Mouse (Mus musculus) heart, embryonic 14.5 days (tissue): ENCODE data around the gene Ftl1. TPM values are rescaled to one million over a fixed set of nuclear protein-coding genes. Genes with fewer than 3 reads are reported as not detected.

ENCODE experiments used
- ATAC-seq: fragments of 200-750 bp; cut with Nextera tagmentation; 2 replicates; pipeline ENCODE4 v1.8.0; 2017; ENCODE audit warnings: low read depth, moderate TSS enrichment; ENCODE audit not compliant: insufficient number of reproducible peaks, insufficient read depth, low FRiP score
- H3K27ac ChIP-seq, 2 experiments: fragments of 200-500 bp in 1 of 2; fragments of 300-500 bp in 1 of 2; sonication (generic) in 1 of 2; replicated peaks in 1 of 2; 2 replicates each; pipeline ENCODE4 v1.5.1; 2012 to 2014; ENCODE audit warnings: low read depth in 2 of 2, low read length in 2 of 2, control low read depth in 1 of 2, mild to moderate bottlenecking in 1 of 2, mixed read lengths in 1 of 2; ENCODE audit not compliant: control insufficient read depth in 1 of 2, insufficient read depth in 1 of 2
- H3K27me3 ChIP-seq: fragments of 300-500 bp; sonication (generic); 2 replicates; pipeline ENCODE4 v1.6.1; 2014; ENCODE audit warnings: mild to moderate bottlenecking, low read length, control low read depth; ENCODE audit not compliant: control insufficient read depth, insufficient read depth
- H3K36me3 ChIP-seq: fragments of 300-500 bp; sonication (generic); 2 replicates; pipeline ENCODE4 v1.6.1; 2014; ENCODE audit warnings: mild to moderate bottlenecking, control low read depth, low read length, mixed read lengths; ENCODE audit not compliant: control insufficient read depth, insufficient read depth
- H3K4me1 ChIP-seq, 2 experiments: fragments of 200-500 bp in 1 of 2; fragments of 300-500 bp in 1 of 2; sonication (generic) in 1 of 2; 2 replicates each; pipeline ENCODE4 v1.6.1; 2012 to 2014; ENCODE audit warnings: low read length in 2 of 2, control low read depth in 1 of 2, mixed read lengths in 1 of 2; ENCODE audit not compliant: control insufficient read depth in 2 of 2, insufficient read depth in 2 of 2
- H3K4me2 ChIP-seq: fragments of 300-500 bp; sonication (generic); 2 replicates; pipeline ENCODE4 v1.6.1; 2014; ENCODE audit warnings: mild to moderate bottlenecking, low read length
- H3K4me3 ChIP-seq, 2 experiments: fragments of 200-500 bp in 1 of 2; fragments of 300-500 bp in 1 of 2; sonication (generic) in 1 of 2; 2 replicates each; pipeline ENCODE4 v1.5.1; 2012 to 2014; ENCODE audit warnings: low read length in 2 of 2, mild to moderate bottlenecking in 2 of 2, control low read depth in 1 of 2, low read depth in 1 of 2, moderate library complexity in 1 of 2; ENCODE audit not compliant: control insufficient read depth in 1 of 2, insufficient read depth in 1 of 2
- H3K9ac ChIP-seq: fragments of 300-500 bp; sonication (generic); 2 replicates; pipeline ENCODE4 v1.6.1; 2014; ENCODE audit warnings: mild to moderate bottlenecking, low read length
- H3K9me3 ChIP-seq: fragments of 300-500 bp; sonication (generic); 2 replicates; pipeline ENCODE4 v1.6.1; 2016; ENCODE audit warnings: low read length, control low read depth; ENCODE audit not compliant: control insufficient read depth
- WGBS: fragments of 180-500 bp; shearing (Covaris S2); extraction: QIAGEN DNeasy Blood & Tissue Kit; methylation state at CpG from one replicate; pipeline ENCODE4 v1.1.7; 2014; 5-methylcytosine and 5-hydroxymethylcytosine counted together
- polyA plus RNA-seq: library from polyadenylated mRNA; unstranded; fragments of >200 nt; fragmentation: Nextera tagmentation; extraction: Ambion mirVana; gene quantifications from 2 replicates; pipeline ENCODE4 v1.2.1, GENCODE M21; 2014

Ftl1 gene
- polyA plus RNA-seq, 1 experiment from 2014 or later, result 3,606 TPM

DNA sequence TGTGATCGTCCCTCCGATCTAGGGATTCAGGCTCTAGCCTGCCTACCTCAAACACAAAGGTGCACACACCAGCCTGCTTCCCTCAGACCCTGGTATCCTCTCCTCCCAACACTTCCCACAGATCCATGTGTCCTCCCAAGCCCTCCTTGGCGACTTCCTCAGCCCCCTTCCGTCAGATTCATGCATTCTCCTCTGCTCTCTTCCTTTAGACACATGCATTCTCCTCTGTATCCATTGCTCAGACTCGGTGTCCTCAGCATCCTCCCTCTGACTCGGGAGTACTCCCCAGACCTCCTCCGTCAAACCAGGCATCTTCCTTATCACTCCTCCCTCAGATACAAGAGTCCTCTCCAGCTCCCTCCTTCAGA, 25.9 kb downstream of the Ftl1 start:
- ATAC-seq, result no peak
- H3K9ac ChIP-seq, result peak overlapping the region; percentile 81
- peaks cover 42% of the 10 kb centered on the region for H3K36me3 ChIP-seq
- H3K4me3 ChIP-seq, result peak overlapping the region; percentile 60 to 72
- peak overlapping the region; percentile 78 for H3K4me2 ChIP-seq
- under 1% methylated on average over 7 of the region's 7 CpGs for WGBS
- peak overlapping the region; percentile 76 to 91 for H3K27ac ChIP-seq
- H3K9me3 ChIP-seq, result no peaks in the 10 kb centered on the region
- H3K4me1 ChIP-seq, result peaks cover 19 to 37% of the 10 kb centered on the region in 2 experiments
- H3K27me3 ChIP-seq, result no peaks in the 10 kb centered on the region

DNA sequence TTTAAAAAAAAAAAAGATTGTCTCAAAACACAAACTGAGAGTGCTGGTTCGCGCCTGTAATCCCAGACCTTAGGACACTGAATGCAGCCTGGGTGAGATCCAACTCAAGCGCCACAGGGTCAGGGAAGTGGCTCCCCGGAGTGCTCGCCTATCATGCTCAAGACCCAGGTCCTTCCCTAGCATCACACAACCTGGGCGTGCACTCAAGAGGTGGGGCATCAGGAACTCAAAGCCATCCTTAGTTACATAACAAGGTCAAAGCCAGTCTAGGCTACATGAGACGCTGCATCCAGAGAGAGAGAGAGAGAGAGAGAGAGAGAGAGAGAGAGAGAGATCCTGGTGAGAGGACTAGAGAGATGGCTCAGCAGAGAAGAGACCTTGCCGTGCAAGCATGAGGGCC, 33.1 kb downstream of the Ftl1 start:
- Histone ChIP-seq H3K4me3 (no peak overlapping the region), H3K27me3 (no peaks in the 10 kb centered on the region), H3K4me2 (no peak overlapping the region), H3K4me1 (no peaks in the 10 kb centered on the region), H3K9ac (no peak overlapping the region), H3K9me3 (no peaks in the 10 kb centered on the region), H3K36me3 (peaks cover 94% of the 10 kb centered on the region), H3K27ac (no peak overlapping the region)
- ATAC-seq, result no peak
- 90% methylated on average over 8 of the region's 8 CpGs for WGBS

- Histone ChIP-seq H3K4me3 (no peak overlapping the region), H3K4me1 (peaks cover 0 to 6% of the 10 kb centered on the region in 2 experiments; a peak in 1 of 4 replicates), H3K36me3 (peaks cover 54% of the 10 kb centered on the region), H3K27ac (no peak overlapping the region), H3K27me3 (peaks cover 45% of the 10 kb centered on the region), H3K9ac (no peak overlapping the region), H3K4me2 (no peak overlapping the region), H3K9me3 (no peaks in the 10 kb centered on the region)
- WGBS, result 90% methylated on average over 14 of the region's 14 CpGs
- no peak for ATAC-seq
Measured at GRCm38 (mm10) chr7:45421194-45421593, 38.5 kb downstream of the Ftl1 start.

- Histone ChIP-seq H3K27me3 (peaks cover 51% of the 10 kb centered on the region), H3K9me3 (no peaks in the 10 kb centered on the region), H3K4me2 (no peak within 1 kb of the TSS), H3K4me3 (no peak within 1 kb of the TSS), H3K27ac (no peak within 1 kb of the TSS), H3K9ac (no peak within 1 kb of the TSS), H3K4me1 (peaks cover 4 to 6% of the 10 kb centered on the region in 2 experiments; a peak in 1 of 4 replicates), H3K36me3 (peaks cover 51% of the 10 kb centered on the region)
- WGBS, result 55% methylated on average over 6 of the region's 6 CpGs
- ATAC-seq, result no peak
Measured at GRCm38 (mm10) chr7:45420615-45420919, 39.1 kb downstream of the Ftl1 start, which contains the start of gene Lhb. Lhb (plus strand) TSS chr7:45420820.

DNA sequence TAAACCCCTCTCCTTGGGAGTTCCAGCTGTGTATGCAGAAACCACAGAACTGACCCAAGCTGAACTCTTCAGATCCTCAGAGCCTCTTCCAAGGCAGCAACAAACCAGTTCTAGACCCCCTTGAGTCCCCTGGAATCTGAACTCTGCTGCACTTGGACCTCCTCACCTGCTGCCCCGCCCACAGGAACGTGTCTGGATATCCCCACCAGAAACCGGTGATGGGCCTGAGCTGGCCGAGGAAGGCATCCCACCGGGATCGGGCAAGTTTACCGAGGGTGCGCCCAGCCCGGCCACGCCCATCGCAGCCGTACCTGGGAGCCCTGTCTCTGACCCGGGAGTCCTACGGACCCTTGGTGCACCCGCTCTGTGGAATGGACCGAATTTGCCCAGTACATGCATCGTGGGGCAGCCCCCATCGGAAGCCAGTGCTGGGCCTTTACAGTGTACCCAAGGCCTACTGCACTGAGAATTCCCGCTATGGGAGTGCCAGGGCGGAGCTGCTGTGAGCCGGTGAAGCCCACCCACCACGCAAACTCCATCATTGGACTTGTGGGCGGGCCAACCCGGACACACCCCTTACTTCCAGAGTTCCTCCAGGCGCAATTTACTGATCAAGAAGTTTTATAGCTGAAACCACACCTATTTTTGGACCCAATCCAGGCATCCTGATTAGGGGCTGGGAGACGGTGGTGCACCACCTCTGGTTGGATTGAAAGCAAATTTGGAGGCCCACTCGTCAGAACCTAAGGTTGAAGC, 39.6 kb downstream of the Ftl1 start:
- Histone ChIP-seq H3K36me3 (peaks cover 46% of the 10 kb centered on the region), H3K4me2 (no peak overlapping the region), H3K4me1 (peaks cover 6 to 9% of the 10 kb centered on the region in 2 experiments; a peak in 1 of 4 replicates), H3K27me3 (peaks cover 56% of the 10 kb centered on the region), H3K4me3 (no peak overlapping the region), H3K27ac (no peak overlapping the region), H3K9me3 (no peaks in the 10 kb centered on the region), H3K9ac (no peak overlapping the region)
- no peak for ATAC-seq
- 13% methylated on average over 27 of the region's 27 CpGs for WGBS

- Histone ChIP-seq H3K4me1 (peaks cover 13 to 22% of the 10 kb centered on the region in 2 experiments), H3K27ac (no peak overlapping the region), H3K4me2 (no peak overlapping the region), H3K27me3 (peaks cover 74% of the 10 kb centered on the region), H3K36me3 (peaks cover 26% of the 10 kb centered on the region), H3K4me3 (no peak overlapping the region), H3K9ac (no peak overlapping the region), H3K9me3 (no peaks in the 10 kb centered on the region)
- ATAC-seq, result no peak
- WGBS, result 11% methylated on average over 13 of the region's 13 CpGs
Measured at GRCm38 (mm10) chr7:45417962-45418492, 41.7 kb downstream of the Ftl1 start.

DNA sequence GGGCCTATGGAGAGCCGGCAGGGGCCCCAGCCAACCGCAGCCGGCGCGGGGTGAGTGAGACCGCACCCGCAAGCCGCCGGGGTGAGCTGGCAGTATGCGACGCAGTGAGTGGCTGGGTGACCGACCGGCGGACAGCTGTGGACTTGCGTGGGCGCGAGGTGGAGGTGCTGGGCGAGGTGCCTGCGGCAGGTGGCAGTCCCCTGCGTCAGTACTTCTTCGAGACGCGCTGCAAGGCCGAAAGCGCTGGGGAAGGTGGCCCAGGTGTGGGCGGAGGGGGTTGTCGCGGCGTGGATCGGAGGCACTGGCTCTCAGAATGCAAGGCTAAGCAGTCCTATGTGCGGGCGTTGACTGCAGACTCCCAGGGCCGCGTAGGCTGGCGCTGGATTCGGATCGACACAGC, 44.0 kb downstream of the Ftl1 start:
- H3K4me3 ChIP-seq, result peak overlapping the region in 1 of 2 experiments; percentile 6; a peak in 1 of 4 replicates
- WGBS, result 20% methylated on average over 35 of the region's 37 CpGs
- H3K9me3 ChIP-seq, result no peaks in the 10 kb centered on the region
- ATAC-seq, result no peak
- no peak overlapping the region for H3K27ac ChIP-seq
- peaks cover 82% of the 10 kb centered on the region for H3K27me3 ChIP-seq
- peaks cover 2% of the 10 kb centered on the region; the same call in 1 of the 2 replicates for H3K36me3 ChIP-seq
- H3K4me2 ChIP-seq, result peak overlapping the region; percentile 36
- H3K4me1 ChIP-seq, result peaks cover 13 to 29% of the 10 kb centered on the region in 2 experiments
- H3K9ac ChIP-seq, result no peak overlapping the region
